Mouse (Mus musculus) intestine, embryonic 16.5 days (tissue): Measurements from ENCODE around the gene Dbt. TPM values are rescaled to one million over a fixed set of nuclear protein-coding genes. Genes with fewer than 3 reads are reported as not detected.

ENCODE experiments used
- ATAC-seq: fragments of 200-750 bp; cut with Nextera tagmentation; 2 replicates; pipeline ENCODE4 v1.8.0; 2017; ENCODE audit warnings: moderate TSS enrichment, moderate library complexity
- H3K27ac ChIP-seq: fragments of 300-500 bp; sonication (generic); 2 replicates; pipeline ENCODE4 v1.5.1; 2014; ENCODE audit warnings: mild to moderate bottlenecking, low read length
- H3K27me3 ChIP-seq: fragments of 300-500 bp; sonication (generic); replicated peaks from 2 replicates; pipeline ENCODE4 v1.6.1; 2014; ENCODE audit warnings: low read length, control low read depth, mixed read lengths; ENCODE audit not compliant: control insufficient read depth, insufficient read depth
- H3K36me3 ChIP-seq: fragments of 300-500 bp; sonication (generic); 2 replicates; pipeline ENCODE4 v1.6.1; 2014; ENCODE audit warnings: low read length, control low read depth; ENCODE audit not compliant: control insufficient read depth, insufficient read depth
- H3K4me1 ChIP-seq: fragments of 300-500 bp; sonication (generic); 2 replicates; pipeline ENCODE4 v1.6.1; 2014; ENCODE audit warnings: low read length, control low read depth, mixed read lengths; ENCODE audit not compliant: control insufficient read depth, insufficient read depth
- H3K4me2 ChIP-seq: fragments of 300-500 bp; sonication (generic); 2 replicates; pipeline ENCODE4 v1.6.1; 2014; ENCODE audit warnings: low read depth, low read length, control low read depth
- H3K4me3 ChIP-seq: fragments of 300-500 bp; sonication (generic); 2 replicates; pipeline ENCODE4 v1.5.1; 2014; ENCODE audit warnings: mild to moderate bottlenecking, low read length
- H3K9ac ChIP-seq: fragments of 300-500 bp; sonication (generic); 2 replicates; pipeline ENCODE4 v1.6.1; 2014; ENCODE audit warnings: low read depth, low read length
- H3K9me3 ChIP-seq: fragments of 300-500 bp; sonication (generic); 2 replicates; pipeline ENCODE4 v1.6.1; 2016; ENCODE audit warnings: low read length, control low read depth; ENCODE audit not compliant: control insufficient read depth
- WGBS: fragments of 180-500 bp; shearing (Covaris S2); extraction: QIAGEN DNeasy Blood & Tissue Kit; methylation state at CpG from one replicate; pipeline ENCODE4 v1.1.7; 2014; 5-methylcytosine and 5-hydroxymethylcytosine counted together
- polyA plus RNA-seq: library from polyadenylated mRNA; unstranded; fragments of >200 nt; fragmentation: Nextera tagmentation; extraction: Ambion mirVana; gene quantifications from 2 replicates; pipeline ENCODE4 v1.2.1, GENCODE M21; 2015

Gene Dbt
- polyA plus RNA-seq, 1 experiment from 2014 or later = 21.7 TPM

DNA sequence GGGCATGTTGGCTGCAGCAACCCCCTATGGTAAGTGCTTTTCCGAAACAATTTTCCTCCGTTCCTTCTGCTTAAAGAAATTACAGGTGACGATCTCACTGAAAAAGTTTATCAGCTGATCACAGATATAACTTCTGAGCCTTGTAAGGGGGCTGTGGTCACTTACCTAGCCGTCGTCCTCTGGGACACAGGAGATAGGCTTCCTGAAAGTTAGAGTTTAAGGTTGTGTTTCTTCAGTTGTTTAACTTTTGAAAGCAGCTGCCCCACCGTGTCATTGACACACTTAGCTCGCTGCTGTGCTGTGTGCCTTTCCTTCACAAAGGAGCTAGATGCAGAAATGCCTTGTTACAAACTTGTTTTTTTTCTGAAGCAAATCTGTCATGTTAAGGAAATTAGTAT lies 50.2 kb downstream of the Dbt start:
- 56% methylated on average over 7 of the region's 7 CpGs for WGBS
- H3K9me3 ChIP-seq = peaks cover 6% of the 10 kb centered on the region; the same call in 1 of the 2 replicates
- H3K4me2 ChIP-seq = peak overlapping the region; percentile 5; the same call in 1 of the 2 replicates
- peak overlapping the region; percentile 25 for H3K4me3 ChIP-seq
- no peaks in the 10 kb centered on the region for H3K27me3 ChIP-seq
- H3K9ac ChIP-seq = peak overlapping the region; percentile 56; the same call in 1 of the 2 replicates
- peak; percentile 71 for ATAC-seq
- H3K4me1 ChIP-seq = no peaks in the 10 kb centered on the region
- H3K36me3 ChIP-seq = no peaks in the 10 kb centered on the region
- H3K27ac ChIP-seq = peak overlapping the region; percentile 11

- Histone ChIP-seq H3K36me3 (no peaks in the 10 kb centered on the region), H3K9ac (no peak overlapping the region), H3K4me3 (no peak overlapping the region), H3K4me2 (no peak overlapping the region), H3K9me3 (peaks cover 6% of the 10 kb centered on the region; the same call in 1 of the 2 replicates), H3K27me3 (no peaks in the 10 kb centered on the region), H3K27ac (no peak overlapping the region), H3K4me1 (no peaks in the 10 kb centered on the region)
- 65% methylated on average over 2 of the region's 2 CpGs for WGBS
- no peak for ATAC-seq
Measured at GRCm38 (mm10) chr3:116570628-116571027, 57.8 kb downstream of the Dbt start.

DNA sequence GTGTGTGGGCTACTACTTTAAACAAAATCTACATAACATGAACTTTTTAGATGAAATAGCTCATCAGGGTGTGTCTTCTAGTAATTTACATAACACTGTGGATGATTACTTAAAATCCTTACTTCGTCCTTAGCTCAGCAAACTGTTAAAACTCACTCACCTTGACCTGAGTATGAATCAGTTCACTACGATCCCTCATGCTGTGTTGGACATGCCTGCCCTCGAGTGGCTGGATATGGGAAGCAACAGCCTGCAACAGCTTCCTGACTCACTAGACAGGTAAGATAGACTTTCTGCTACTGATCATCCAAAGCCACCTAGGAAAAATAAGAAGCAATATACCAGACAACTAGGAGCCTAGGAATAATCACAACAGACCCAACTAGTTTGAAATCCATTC lies 64.4 kb downstream of the Dbt start:
- 40% methylated on average over 3 of the region's 3 CpGs for WGBS
- H3K9ac ChIP-seq = no peak overlapping the region
- ATAC-seq = no peak
- H3K4me2 ChIP-seq = no peak overlapping the region
- no peaks in the 10 kb centered on the region for H3K27me3 ChIP-seq
- no peaks in the 10 kb centered on the region for H3K9me3 ChIP-seq
- H3K4me1 ChIP-seq = no peaks in the 10 kb centered on the region
- no peak overlapping the region for H3K27ac ChIP-seq
- no peak overlapping the region for H3K4me3 ChIP-seq
- H3K36me3 ChIP-seq = peaks cover 3% of the 10 kb centered on the region; the same call in 1 of the 2 replicates

DNA sequence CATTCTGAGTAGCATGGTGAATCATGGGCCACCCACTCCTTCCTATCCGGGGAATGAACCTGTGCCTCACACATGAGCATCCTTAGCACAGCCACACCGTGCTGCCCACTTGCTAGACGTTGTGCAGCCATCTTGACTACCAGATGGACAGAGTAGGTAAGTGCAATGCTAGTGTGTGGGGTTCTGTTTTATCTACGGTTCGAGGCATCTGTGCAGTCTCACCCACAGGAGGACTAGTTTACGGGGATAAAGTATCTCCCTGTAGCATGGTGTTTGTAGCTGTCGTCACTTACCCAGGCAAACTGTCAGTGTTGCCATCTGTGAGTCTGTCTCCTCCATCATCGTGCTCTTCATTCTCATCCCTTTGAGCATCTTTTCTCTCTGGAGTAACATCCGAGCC lies 69.3 kb downstream of the Dbt start:
- Histone ChIP-seq H3K36me3 (peaks cover 7% of the 10 kb centered on the region), H3K4me1 (no peaks in the 10 kb centered on the region), H3K9me3 (no peaks in the 10 kb centered on the region), H3K27ac (no peak overlapping the region), H3K4me2 (no peak overlapping the region), H3K9ac (no peak overlapping the region), H3K4me3 (no peak overlapping the region), H3K27me3 (no peaks in the 10 kb centered on the region)
- WGBS = 94% methylated on average over 9 of the region's 9 CpGs
- ATAC-seq = no peak

DNA sequence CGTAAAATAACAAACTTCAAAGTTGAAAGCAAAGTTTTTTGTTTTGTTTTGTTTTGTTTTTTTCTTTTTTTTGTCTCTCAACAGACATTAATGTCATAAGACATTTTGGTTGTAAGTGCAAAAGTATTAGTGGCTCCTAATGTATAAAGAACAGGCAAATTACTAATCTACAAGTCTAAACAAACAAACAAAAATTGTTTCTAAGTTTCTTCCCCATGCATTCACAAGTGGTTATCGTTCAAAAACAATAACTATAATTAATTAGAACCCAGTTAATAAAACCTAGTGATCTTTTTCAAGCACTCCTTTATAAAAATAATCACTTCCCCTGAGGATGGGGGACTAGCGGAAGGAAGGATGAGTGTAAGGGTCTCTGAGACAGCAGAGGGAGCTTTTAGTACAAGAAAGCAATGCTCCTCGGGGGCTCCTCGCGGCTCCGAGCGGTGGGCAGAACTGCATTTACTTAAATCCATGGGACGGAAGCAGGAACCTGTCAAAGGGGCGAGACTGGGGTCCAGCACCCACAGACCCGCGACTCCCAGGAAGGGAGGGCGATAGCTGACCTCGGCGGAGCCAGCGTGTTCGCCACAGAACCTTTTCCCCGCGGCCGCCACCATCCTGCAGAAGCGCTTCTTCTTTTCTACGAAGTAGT lies 81.3 kb downstream of the Dbt start:
- H3K4me2 ChIP-seq = peak overlapping the region; percentile 35
- H3K36me3 ChIP-seq = peaks cover 8% of the 10 kb centered on the region; the same call in 1 of the 2 replicates
- 2% methylated on average over 22 of the region's 22 CpGs for WGBS
- peak overlapping the region; percentile 94 for H3K4me3 ChIP-seq
- peak; percentile 73 for ATAC-seq
- peak overlapping the region; percentile 83 for H3K27ac ChIP-seq
- peak overlapping the region; percentile 90 for H3K9ac ChIP-seq
- H3K9me3 ChIP-seq = no peaks in the 10 kb centered on the region
- H3K4me1 ChIP-seq = no peaks in the 10 kb centered on the region; the same call in 1 of the 2 replicates
- H3K27me3 ChIP-seq = no peaks in the 10 kb centered on the region

GRCm38 (mm10) chr3:116594728-116595602 lies 82.1 kb downstream of the Dbt start, which contains the start of gene Sass6:
Gene Sass6, plus strand, starts transcription at chr3:116594982.
- peak; percentile 97 for ATAC-seq
- Histone ChIP-seq H3K36me3 (0 out of 2 replicates have a peak, but pooled peaks cover 5% of the 10 kb centered on the region), H3K9ac (peak within 1 kb of the TSS; percentile 90), H3K4me3 (peak within 1 kb of the TSS; percentile 94), H3K27me3 (no peaks in the 10 kb centered on the region), H3K9me3 (no peaks in the 10 kb centered on the region), H3K4me1 (no peaks in the 10 kb centered on the region; the same call in 1 of the 2 replicates), H3K27ac (peak within 1 kb of the TSS; percentile 83), H3K4me2 (peak within 1 kb of the TSS; percentile 53)
- WGBS = under 1% methylated on average over 65 of the region's 65 CpGs

DNA sequence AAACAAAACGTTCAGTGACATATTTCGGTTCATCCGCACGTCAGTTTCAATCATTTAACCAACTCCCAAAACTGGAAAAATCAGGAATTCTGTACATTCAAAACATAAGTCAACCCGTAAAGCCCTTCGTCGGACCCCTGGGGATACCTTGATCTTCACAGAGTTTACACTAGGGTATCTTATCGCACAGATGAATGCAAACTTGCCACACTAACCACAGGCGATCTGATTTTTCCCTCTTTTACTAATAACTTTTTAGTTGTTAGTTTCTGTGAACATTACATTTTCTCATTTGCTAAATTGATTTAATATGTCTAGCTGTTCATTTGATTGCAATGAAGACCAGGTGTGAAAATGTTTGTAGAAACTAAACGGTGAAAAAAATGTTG lies 82.7 kb downstream of the Dbt start:
- H3K27ac ChIP-seq = no peak overlapping the region
- peak overlapping the region; percentile 53 for H3K4me2 ChIP-seq
- H3K9ac ChIP-seq = peak overlapping the region; percentile 90
- no peaks in the 10 kb centered on the region for H3K27me3 ChIP-seq
- no peaks in the 10 kb centered on the region for H3K9me3 ChIP-seq
- no peak for ATAC-seq
- H3K36me3 ChIP-seq = 0 out of 2 replicates have a peak, but pooled peaks cover 5% of the 10 kb centered on the region
- WGBS = 6% methylated on average over 10 of the region's 10 CpGs
- peak overlapping the region; percentile 94 for H3K4me3 ChIP-seq
- no peaks in the 10 kb centered on the region; the same call in 1 of the 2 replicates for H3K4me1 ChIP-seq
